Mouse (Mus musculus): Measurements from ENCODE around the gene Nrap. TPM values are rescaled to one million over a fixed set of nuclear protein-coding genes. Genes with fewer than 3 reads are reported as not detected.
"Not testable (repeated sequence)": the region's sequence is repeated elsewhere in the genome, so short reads cannot be mapped to it uniquely, and the experiment has no call there.

The Nrap gene
- polyA plus RNA-seq, 1 experiment = 0.07 TPM

DNA sequence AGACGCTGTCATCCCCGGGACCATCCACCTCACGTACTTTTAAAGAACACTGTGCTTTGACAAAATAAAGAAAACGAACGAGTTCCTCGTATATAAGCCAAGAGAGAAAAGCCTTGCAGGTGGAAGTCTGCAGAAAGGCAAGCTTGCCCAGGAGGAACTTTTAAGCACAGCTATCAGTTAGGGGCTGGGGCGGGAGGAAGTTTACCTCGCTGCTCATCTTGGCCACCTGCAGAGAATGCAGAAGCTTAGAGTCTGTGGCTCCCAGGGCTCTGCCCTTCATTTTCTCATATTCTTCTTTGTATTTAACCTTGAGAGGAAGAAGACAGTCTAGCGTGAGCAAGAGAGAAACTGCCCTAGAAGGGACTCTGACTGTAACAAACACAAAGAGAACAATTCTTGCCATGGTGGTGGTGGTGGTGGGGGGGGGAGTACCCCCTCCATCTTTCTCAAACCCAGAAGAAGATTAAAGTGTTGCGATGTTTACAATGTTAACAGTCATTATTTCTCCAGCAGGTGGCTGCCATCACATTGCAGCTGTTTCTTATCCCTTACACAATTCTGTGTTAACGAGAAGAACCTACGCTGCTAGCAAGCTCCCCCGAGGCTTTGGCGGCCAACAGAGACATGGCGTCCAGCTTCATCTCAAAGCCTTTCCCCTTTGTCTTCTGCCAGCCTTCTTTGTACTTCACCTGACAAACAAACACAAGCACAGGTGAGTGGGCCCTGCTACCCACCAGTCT is 25.9 kb downstream of the Nrap start:
- TF ChIP-seq CTCF (IDR thresholded peaks at IDR 0.05; ENCODE audit: control insufficient read depth, insufficient read depth, insufficient replicate concordance, low read depth, low read length) (no peak), POLR2A (IDR thresholded peaks at IDR 0.05; ENCODE audit: control insufficient read depth, low read depth, low read length) (no peak)
- Histone ChIP-seq H3K27ac (ENCODE audit: control insufficient read depth, insufficient read depth, low read depth, low read length) (no peak overlapping the region), H3K36me3 (ENCODE audit: control insufficient read depth, insufficient read depth, low read length) (no peaks in the 10 kb centered on the region), H3K4me3 (ENCODE audit: control insufficient read depth, low read depth, low read length) (no peak overlapping the region), H3K27me3 (ENCODE audit: control insufficient read depth, insufficient read depth, low read length) (no peaks in the 10 kb centered on the region), H3K4me1 (ENCODE audit: control insufficient read depth, insufficient read depth, low read length) (no peaks in the 10 kb centered on the region)

GRCm38 (mm10) chr19:56358890-56359289 is 30.9 kb downstream of the Nrap start:
- H3K27me3 ChIP-seq (ENCODE audit: control insufficient read depth, insufficient read depth, low read length) = no peaks in the 10 kb centered on the region
- TF ChIP-seq POLR2A (IDR thresholded peaks at IDR 0.05; ENCODE audit: control insufficient read depth, low read depth, low read length) (no peak), CTCF (IDR thresholded peaks at IDR 0.05; ENCODE audit: control insufficient read depth, insufficient read depth, insufficient replicate concordance, low read depth, low read length) (no peak)
- no peaks in the 10 kb centered on the region for H3K4me1 ChIP-seq (ENCODE audit: control insufficient read depth, insufficient read depth, low read length)

DNA sequence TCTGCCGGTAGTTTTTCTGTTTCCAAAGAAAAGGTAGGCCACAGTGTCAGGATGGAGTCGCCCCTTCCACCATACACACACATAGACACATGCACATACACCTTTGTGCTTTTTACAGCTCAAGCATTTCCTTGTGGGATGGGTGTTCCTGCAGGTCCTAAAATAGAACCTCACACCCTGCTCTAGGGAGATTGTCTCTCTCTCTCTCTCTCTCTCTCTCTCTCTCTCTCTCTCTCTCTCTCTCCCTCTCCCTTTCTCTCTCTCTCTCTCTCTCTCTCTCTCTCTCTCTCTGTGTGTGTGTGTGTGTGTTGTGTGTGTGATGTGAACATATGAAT is 32.5 kb downstream of the Nrap start:
- H3K4me3 ChIP-seq (ENCODE audit: control insufficient read depth, low read depth, low read length); H3K27ac ChIP-seq (ENCODE audit: control insufficient read depth, insufficient read depth, low read depth, low read length); H3K36me3 ChIP-seq (ENCODE audit: control insufficient read depth, insufficient read depth, low read length); H3K27me3 ChIP-seq (ENCODE audit: control insufficient read depth, insufficient read depth, low read length); H3K4me1 ChIP-seq (ENCODE audit: control insufficient read depth, insufficient read depth, low read length): not testable (repeated sequence)

More at GRCm38 (mm10) chr19:56358890-56359289, 30.9 kb downstream of the Nrap start:
- no peak overlapping the region for H3K4me3 ChIP-seq (ENCODE audit: control insufficient read depth, low read depth, low read length)
- H3K27ac ChIP-seq (ENCODE audit: control insufficient read depth, insufficient read depth, low read depth, low read length) = no peak overlapping the region
- H3K36me3 ChIP-seq (ENCODE audit: control insufficient read depth, insufficient read depth, low read length) = no peaks in the 10 kb centered on the region

- no peak overlapping the region for H3K4me3 ChIP-seq (ENCODE audit: control insufficient read depth, low read depth, low read length)
- H3K4me1 ChIP-seq (ENCODE audit: control insufficient read depth, insufficient read depth, low read length) = no peaks in the 10 kb centered on the region
- H3K36me3 ChIP-seq (ENCODE audit: control insufficient read depth, insufficient read depth, low read length) = no peaks in the 10 kb centered on the region
- TF ChIP-seq CTCF (IDR thresholded peaks at IDR 0.05; ENCODE audit: control insufficient read depth, insufficient read depth, insufficient replicate concordance, low read depth, low read length) (peak; percentile 79; the same call in 1 of the 2 replicates), POLR2A (IDR thresholded peaks at IDR 0.05; ENCODE audit: control insufficient read depth, low read depth, low read length) (no peak)
- no peak overlapping the region for H3K27ac ChIP-seq (ENCODE audit: control insufficient read depth, insufficient read depth, low read depth, low read length)
- no peaks in the 10 kb centered on the region for H3K27me3 ChIP-seq (ENCODE audit: control insufficient read depth, insufficient read depth, low read length)
Observed at GRCm38 (mm10) chr19:56356480-56357373, 33.1 kb downstream of the Nrap start.

GRCm38 (mm10) chr19:56355201-56355600 is 34.6 kb downstream of the Nrap start:
- no peaks in the 10 kb centered on the region for H3K36me3 ChIP-seq (ENCODE audit: control insufficient read depth, insufficient read depth, low read length)
- no peak overlapping the region for H3K27ac ChIP-seq (ENCODE audit: control insufficient read depth, insufficient read depth, low read depth, low read length)
- H3K4me1 ChIP-seq (ENCODE audit: control insufficient read depth, insufficient read depth, low read length) = no peaks in the 10 kb centered on the region
- H3K27me3 ChIP-seq (ENCODE audit: control insufficient read depth, insufficient read depth, low read length) = no peaks in the 10 kb centered on the region
- no peak overlapping the region for H3K4me3 ChIP-seq (ENCODE audit: control insufficient read depth, low read depth, low read length)
- no peak for TF ChIP-seq POLR2A (IDR thresholded peaks at IDR 0.05; ENCODE audit: control insufficient read depth, low read depth, low read length)
- no peak for TF ChIP-seq CTCF (IDR thresholded peaks at IDR 0.05; ENCODE audit: control insufficient read depth, insufficient read depth, insufficient replicate concordance, low read depth, low read length)

GRCm38 (mm10) chr19:56353689-56354088 is 36.1 kb downstream of the Nrap start:
- Histone ChIP-seq H3K4me3 (ENCODE audit: control insufficient read depth, low read depth, low read length) (no peak overlapping the region), H3K27me3 (ENCODE audit: control insufficient read depth, insufficient read depth, low read length) (no peaks in the 10 kb centered on the region), H3K36me3 (ENCODE audit: control insufficient read depth, insufficient read depth, low read length) (no peaks in the 10 kb centered on the region), H3K4me1 (ENCODE audit: control insufficient read depth, insufficient read depth, low read length) (no peaks in the 10 kb centered on the region), H3K27ac (ENCODE audit: control insufficient read depth, insufficient read depth, low read depth, low read length) (no peak overlapping the region)
- TF ChIP-seq POLR2A (IDR thresholded peaks at IDR 0.05; ENCODE audit: control insufficient read depth, low read depth, low read length) = no peak
- TF ChIP-seq CTCF (IDR thresholded peaks at IDR 0.05; ENCODE audit: control insufficient read depth, insufficient read depth, insufficient replicate concordance, low read depth, low read length) = no peak

DNA sequence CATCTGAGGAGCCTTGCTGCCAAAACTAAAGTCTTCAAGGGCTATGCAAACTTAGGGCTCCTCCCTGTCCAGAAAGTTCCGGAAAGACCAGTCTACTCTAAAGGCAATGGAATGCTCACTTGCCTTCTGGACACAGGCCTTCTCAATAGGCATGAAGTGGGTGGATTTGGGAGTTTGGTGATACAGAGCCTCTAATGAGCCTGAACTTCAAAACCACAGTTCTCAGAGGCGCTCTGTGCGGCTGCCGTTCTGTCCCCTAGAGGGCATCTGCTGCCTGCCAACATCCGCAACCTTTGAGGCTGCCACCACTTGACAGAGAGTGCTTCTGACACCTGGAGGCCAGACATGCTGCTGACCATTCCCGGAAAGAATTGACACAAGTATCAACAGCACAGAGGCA is 40.5 kb downstream of the Nrap start:
- H3K4me3 ChIP-seq (ENCODE audit: control insufficient read depth, low read depth, low read length) = no peak overlapping the region

More for the DNA sequence above, 40.5 kb downstream of the Nrap start:
- TF ChIP-seq POLR2A (IDR thresholded peaks at IDR 0.05; ENCODE audit: control insufficient read depth, low read depth, low read length) (no peak), CTCF (IDR thresholded peaks at IDR 0.05; ENCODE audit: control insufficient read depth, insufficient read depth, insufficient replicate concordance, low read depth, low read length) (peak; percentile 38; the same call in 1 of the 2 replicates)
- H3K36me3 ChIP-seq (ENCODE audit: control insufficient read depth, insufficient read depth, low read length) = no peaks in the 10 kb centered on the region
- H3K27me3 ChIP-seq (ENCODE audit: control insufficient read depth, insufficient read depth, low read length) = no peaks in the 10 kb centered on the region
- no peaks in the 10 kb centered on the region for H3K4me1 ChIP-seq (ENCODE audit: control insufficient read depth, insufficient read depth, low read length)
- H3K27ac ChIP-seq (ENCODE audit: control insufficient read depth, insufficient read depth, low read depth, low read length) = no peak overlapping the region

All from testis, adult 2 months (tissue).